Mouse (Mus musculus) testis, adult 2 months (tissue): ENCODE measurements around the gene Casp4.

Experiments
- CTCF ChIP-seq: fragments of 200-500 bp; IDR thresholded peaks from 2 replicates; pipeline ENCODE4 v1.5.1; 2012; ENCODE audit warnings: low read depth, mild to moderate bottlenecking, inconsistent platforms, low read length, moderate library complexity; ENCODE audit not compliant: control insufficient read depth, insufficient read depth, insufficient replicate concordance
- POLR2A ChIP-seq: fragments of 200-500 bp; IDR thresholded peaks from 2 replicates; pipeline ENCODE4 v1.6.1; 2012; ENCODE audit warnings: low read depth, mild to moderate bottlenecking, inconsistent platforms, low read length, moderate library complexity; ENCODE audit not compliant: control insufficient read depth

GRCm38 (mm10) chr9:5344090-5344489 lies 35.5 kb downstream of the Casp4 start:
- TF ChIP-seq CTCF: no peak
- no peak for TF ChIP-seq POLR2A
